Mouse (Mus musculus) midbrain, embryonic 12.5 days (tissue): Measurements from ENCODE around the gene Poc5. TPM values are rescaled to one million over a fixed set of nuclear protein-coding genes. Genes with fewer than 3 reads are reported as not detected.

Experiments used
- ATAC-seq: fragments of 200-750 bp; cut with Nextera tagmentation; 2 replicates; pipeline ENCODE4 v1.8.0; 2017; ENCODE audit warnings: low read depth, moderate TSS enrichment, moderate library complexity; ENCODE audit not compliant: low FRiP score
- H3K27ac ChIP-seq: fragments of 300-500 bp; sonication (generic); replicated peaks from 2 replicates; pipeline ENCODE4 v1.5.1; 2016; ENCODE audit warnings: mild to moderate bottlenecking
- H3K27me3 ChIP-seq: fragments of 300-500 bp; sonication (generic); 2 replicates; pipeline ENCODE4 v1.6.1; 2016; ENCODE audit warnings: mild to moderate bottlenecking
- H3K36me3 ChIP-seq: fragments of 300-500 bp; sonication (generic); 2 replicates; pipeline ENCODE4 v1.6.1; 2016
- H3K4me1 ChIP-seq: fragments of 300-500 bp; sonication (generic); 2 replicates; pipeline ENCODE4 v1.6.1; 2016
- H3K4me2 ChIP-seq: fragments of 300-500 bp; sonication (generic); replicated peaks from 2 replicates; pipeline ENCODE4 v1.6.1; 2016; ENCODE audit warnings: mild to moderate bottlenecking, moderate library complexity
- H3K4me3 ChIP-seq: fragments of 300-500 bp; sonication (generic); 2 replicates; pipeline ENCODE4 v1.5.1; 2016; ENCODE audit warnings: mild to moderate bottlenecking
- H3K9ac ChIP-seq: fragments of 300-500 bp; sonication (generic); replicated peaks from 2 replicates; pipeline ENCODE4 v1.6.1; 2016; ENCODE audit warnings: mild to moderate bottlenecking, moderate library complexity
- H3K9me3 ChIP-seq: fragments of 300-500 bp; sonication (generic); 2 replicates; pipeline ENCODE4 v1.6.1; 2016; ENCODE audit warnings: mild to moderate bottlenecking
- WGBS: fragments of 180-500 bp; shearing (Covaris S2); methylation state at CpG from one replicate; pipeline ENCODE4 v1.1.7; 2016; 5-methylcytosine and 5-hydroxymethylcytosine counted together
- polyA plus RNA-seq: library from polyadenylated mRNA; unstranded; fragments of >200 nt; fragmentation: Nextera tagmentation; extraction: Ambion mirVana; gene quantifications from 2 replicates; pipeline ENCODE4 v1.2.1, GENCODE M21; 2016

Gene Poc5
- polyA plus RNA-seq: 23.5 and 26.1 TPM in 2 replicates

GRCm38 (mm10) chr13:96388042-96388888, at the start of gene Poc5:
Gene Poc5, plus strand, starts transcription at chr13:96388294.
- Histone ChIP-seq H3K4me1 (peaks cover 13% of the 10 kb centered on the region), H3K4me3 (peak within 1 kb of the TSS; percentile 70), H3K9ac (peak within 1 kb of the TSS; percentile 74), H3K4me2 (peak within 1 kb of the TSS; percentile 73), H3K9me3 (no peaks in the 10 kb centered on the region), H3K27me3 (no peaks in the 10 kb centered on the region), H3K27ac (peak within 1 kb of the TSS; percentile 63), H3K36me3 (peaks cover 28% of the 10 kb centered on the region)
- ATAC-seq: peak; percentile 100
- WGBS: under 1% methylated on average over 44 of the region's 44 CpGs

GRCm38 (mm10) chr13:96341461-96341860, 46.6 kb upstream of the Poc5 start:
- H3K27ac ChIP-seq: no peak overlapping the region
- ATAC-seq: no peak
- 76% methylated on average over 3 of the region's 3 CpGs for WGBS
- no peaks in the 10 kb centered on the region for H3K9me3 ChIP-seq
- no peaks in the 10 kb centered on the region for H3K27me3 ChIP-seq
- H3K4me1 ChIP-seq: no peaks in the 10 kb centered on the region
- no peak overlapping the region for H3K9ac ChIP-seq
- no peak overlapping the region for H3K4me2 ChIP-seq
- H3K36me3 ChIP-seq: no peaks in the 10 kb centered on the region
- no peak overlapping the region for H3K4me3 ChIP-seq

- Histone ChIP-seq H3K9ac (no peak overlapping the region), H3K9me3 (no peaks in the 10 kb centered on the region), H3K4me3 (no peak overlapping the region), H3K4me1 (no peaks in the 10 kb centered on the region), H3K4me2 (no peak overlapping the region), H3K36me3 (no peaks in the 10 kb centered on the region), H3K27me3 (no peaks in the 10 kb centered on the region), H3K27ac (no peak overlapping the region)
- WGBS: 87% methylated on average over 6 of the region's 6 CpGs
- no peak for ATAC-seq
Observed at GRCm38 (mm10) chr13:96344778-96345177, 43.3 kb upstream of the Poc5 start.

- Histone ChIP-seq H3K4me1 (no peaks in the 10 kb centered on the region), H3K27ac (no peak overlapping the region), H3K4me3 (no peak overlapping the region), H3K9ac (no peak overlapping the region), H3K36me3 (no peaks in the 10 kb centered on the region), H3K27me3 (no peaks in the 10 kb centered on the region), H3K9me3 (no peaks in the 10 kb centered on the region), H3K4me2 (no peak overlapping the region)
- no peak for ATAC-seq
- 38% methylated on average over 3 of the region's 3 CpGs for WGBS
Observed at GRCm38 (mm10) chr13:96346581-96346980, 41.5 kb upstream of the Poc5 start.

DNA sequence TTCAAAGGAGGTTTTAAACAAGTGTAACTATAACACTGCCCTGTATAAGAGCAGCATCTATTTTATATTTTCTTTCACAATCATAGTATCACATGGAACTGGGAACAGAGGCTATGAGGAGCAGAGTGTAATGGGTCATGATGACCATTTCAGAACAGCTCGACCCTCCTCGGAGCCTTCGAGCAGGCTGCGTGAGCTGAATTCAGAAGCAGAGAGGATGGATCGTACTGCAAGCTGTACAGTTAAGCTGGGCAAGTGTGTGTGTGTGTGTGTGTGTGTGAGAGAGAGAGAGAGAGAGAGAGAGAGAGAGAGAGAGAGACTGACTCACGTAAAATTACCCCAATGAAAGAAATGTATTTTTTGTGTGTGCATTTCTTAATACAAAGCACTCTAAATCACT, 37.9 kb upstream of the Poc5 start:
- Histone ChIP-seq H3K27ac (no peak overlapping the region), H3K36me3 (no peaks in the 10 kb centered on the region), H3K4me2 (no peak overlapping the region), H3K9me3 (no peaks in the 10 kb centered on the region), H3K4me3 (no peak overlapping the region), H3K27me3 (no peaks in the 10 kb centered on the region), H3K4me1 (no peaks in the 10 kb centered on the region), H3K9ac (no peak overlapping the region)
- 85% methylated on average over 6 of the region's 6 CpGs for WGBS
- no peak for ATAC-seq

GRCm38 (mm10) chr13:96351264-96351663, 36.8 kb upstream of the Poc5 start:
- H3K27ac ChIP-seq: no peak overlapping the region
- WGBS: 81% methylated on average over 12 of the region's 12 CpGs
- H3K4me3 ChIP-seq: no peak overlapping the region
- H3K9me3 ChIP-seq: no peaks in the 10 kb centered on the region
- no peaks in the 10 kb centered on the region for H3K36me3 ChIP-seq
- no peak overlapping the region for H3K4me2 ChIP-seq
- no peak for ATAC-seq
- no peaks in the 10 kb centered on the region for H3K27me3 ChIP-seq
- no peak overlapping the region for H3K9ac ChIP-seq
- H3K4me1 ChIP-seq: no peaks in the 10 kb centered on the region

DNA sequence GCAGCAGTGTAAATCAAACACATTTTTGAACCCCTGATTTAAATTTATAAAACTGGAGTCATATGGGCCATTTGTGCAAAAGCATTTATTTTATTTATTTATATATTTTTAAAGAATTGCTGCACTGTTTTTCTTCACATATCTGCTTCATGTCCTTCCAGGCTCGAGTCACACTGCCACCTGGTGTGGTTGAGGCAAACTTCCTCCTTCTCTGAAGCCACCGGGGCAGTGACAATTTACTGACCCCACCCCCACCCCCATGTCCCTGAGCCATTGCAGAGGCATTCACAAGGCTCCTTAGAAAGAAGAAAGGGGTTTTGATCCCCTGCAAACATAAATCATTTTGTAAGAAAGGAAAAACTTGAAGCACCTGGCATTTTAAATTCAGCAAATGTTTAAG, 12.6 kb upstream of the Poc5 start:
- H3K36me3 ChIP-seq: no peaks in the 10 kb centered on the region
- WGBS: 17% methylated on average over 2 of the region's 2 CpGs
- no peak overlapping the region for H3K9ac ChIP-seq
- H3K4me2 ChIP-seq: no peak overlapping the region
- no peak overlapping the region for H3K27ac ChIP-seq
- ATAC-seq: no peak
- H3K27me3 ChIP-seq: no peaks in the 10 kb centered on the region
- H3K4me1 ChIP-seq: no peaks in the 10 kb centered on the region
- no peaks in the 10 kb centered on the region for H3K9me3 ChIP-seq
- no peak overlapping the region for H3K4me3 ChIP-seq

- Histone ChIP-seq H3K9ac (no peak overlapping the region), H3K27ac (no peak overlapping the region), H3K9me3 (no peaks in the 10 kb centered on the region), H3K27me3 (no peaks in the 10 kb centered on the region), H3K4me2 (no peak overlapping the region), H3K36me3 (no peaks in the 10 kb centered on the region), H3K4me3 (no peak overlapping the region), H3K4me1 (no peaks in the 10 kb centered on the region)
- ATAC-seq: no peak
- 91% methylated on average over 18 of the region's 18 CpGs for WGBS
Observed at GRCm38 (mm10) chr13:96376871-96377270, 11.2 kb upstream of the Poc5 start.

- Histone ChIP-seq H3K36me3 (no peaks in the 10 kb centered on the region), H3K27me3 (no peaks in the 10 kb centered on the region), H3K9ac (no peak overlapping the region), H3K4me3 (no peak overlapping the region), H3K4me2 (no peak overlapping the region), H3K4me1 (no peaks in the 10 kb centered on the region), H3K9me3 (no peaks in the 10 kb centered on the region), H3K27ac (no peak overlapping the region)
- no peak for ATAC-seq
- 79% methylated on average over 4 of the region's 4 CpGs for WGBS
Observed at GRCm38 (mm10) chr13:96377883-96378282, 10.2 kb upstream of the Poc5 start.

GRCm38 (mm10) chr13:96389301-96389700, 1.2 kb downstream of the Poc5 start:
- 30% methylated on average over 2 of the region's 2 CpGs for WGBS
- Histone ChIP-seq H3K9ac (peak overlapping the region; percentile 74), H3K27me3 (no peaks in the 10 kb centered on the region)

GRCm38 (mm10) chr13:96401251-96401650, 13.2 kb downstream of the Poc5 start:
- H3K36me3 ChIP-seq: peaks cover 89% of the 10 kb centered on the region
- 97% methylated on average over 5 of the region's 5 CpGs for WGBS
- no peak for ATAC-seq

More at GRCm38 (mm10) chr13:96389301-96389700, 1.2 kb downstream of the Poc5 start:
- Histone ChIP-seq H3K4me1 (peaks cover 13% of the 10 kb centered on the region), H3K36me3 (peaks cover 37% of the 10 kb centered on the region), H3K4me3 (peak overlapping the region; percentile 70), H3K27ac (no peak overlapping the region), H3K4me2 (peak overlapping the region; percentile 73), H3K9me3 (no peaks in the 10 kb centered on the region)
- no peak for ATAC-seq

DNA sequence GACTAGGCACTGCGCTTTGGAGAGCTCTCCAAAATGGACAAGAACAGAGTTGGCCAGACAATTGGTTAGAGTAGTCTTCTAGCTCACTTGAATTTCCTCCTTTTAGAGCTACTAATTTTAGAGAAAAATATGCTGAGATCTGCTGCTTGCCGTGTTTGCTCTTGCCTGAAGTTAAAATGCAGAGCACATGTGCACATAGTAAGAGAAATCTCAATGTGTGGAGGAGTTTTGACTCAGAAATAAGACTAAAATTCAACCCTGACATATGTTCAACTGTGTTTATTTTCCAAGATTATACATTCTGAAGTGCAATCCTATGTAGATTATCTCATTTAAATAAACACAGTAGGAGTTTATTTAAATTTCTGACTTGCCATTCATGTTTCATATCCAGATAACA, 17.4 kb downstream of the Poc5 start:
- whole genome bisulfite sequencing: 94% methylated on average over 2 of the region's 2 CpGs
- Histone ChIP-seq H3K27ac (no peak overlapping the region), H3K9ac (no peak overlapping the region), H3K4me2 (no peak overlapping the region), H3K4me1 (no peaks in the 10 kb centered on the region), H3K9me3 (no peaks in the 10 kb centered on the region), H3K4me3 (no peak overlapping the region), H3K36me3 (peaks cover 67% of the 10 kb centered on the region), H3K27me3 (no peaks in the 10 kb centered on the region)
- ATAC-seq: no peak

More at GRCm38 (mm10) chr13:96401251-96401650, 13.2 kb downstream of the Poc5 start:
- H3K27ac ChIP-seq: no peak overlapping the region
- H3K9me3 ChIP-seq: no peaks in the 10 kb centered on the region
- no peaks in the 10 kb centered on the region for H3K27me3 ChIP-seq
- no peak overlapping the region for H3K9ac ChIP-seq
- no peak overlapping the region for H3K4me2 ChIP-seq
- H3K4me3 ChIP-seq: no peak overlapping the region
- H3K4me1 ChIP-seq: no peaks in the 10 kb centered on the region
